Mouse (Mus musculus): ENCODE results near the gene Gnptab. TPM values are rescaled to one million over a fixed set of nuclear protein-coding genes. Genes with fewer than 3 reads are reported as not detected.
"Not testable (repeated sequence)": the region's sequence is repeated elsewhere in the genome, so short reads cannot be mapped to it uniquely, and the experiment has no call there.

Gnptab gene
- total RNA-seq, 1 experiment from 2014 or later = 34.7 TPM

DNA sequence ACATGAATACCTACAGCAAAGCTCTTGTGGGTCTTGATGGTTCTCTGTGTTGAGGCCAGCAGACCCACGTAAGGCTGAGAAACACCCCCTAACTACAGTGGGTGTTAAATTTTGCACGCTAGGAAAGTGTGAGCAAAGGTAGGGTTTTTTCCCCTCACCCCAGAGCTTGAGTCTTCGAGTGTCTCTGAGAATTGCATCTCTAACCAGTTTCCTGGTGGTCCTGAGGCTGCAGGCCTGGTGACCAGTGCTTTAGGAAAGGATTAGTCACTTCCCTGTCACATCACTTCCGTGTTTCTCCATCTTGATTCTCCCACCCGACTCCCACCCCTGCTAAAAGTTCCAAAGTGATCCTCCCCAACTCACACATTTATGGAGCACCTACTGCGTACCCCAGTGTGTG lies 25.3 kb downstream of the Gnptab start:
- no peak for ATAC-seq (ENCODE audit: extremely low read depth, insufficient number of reproducible peaks, low FRiP score, poor library complexity, severe bottlenecking)

DNA sequence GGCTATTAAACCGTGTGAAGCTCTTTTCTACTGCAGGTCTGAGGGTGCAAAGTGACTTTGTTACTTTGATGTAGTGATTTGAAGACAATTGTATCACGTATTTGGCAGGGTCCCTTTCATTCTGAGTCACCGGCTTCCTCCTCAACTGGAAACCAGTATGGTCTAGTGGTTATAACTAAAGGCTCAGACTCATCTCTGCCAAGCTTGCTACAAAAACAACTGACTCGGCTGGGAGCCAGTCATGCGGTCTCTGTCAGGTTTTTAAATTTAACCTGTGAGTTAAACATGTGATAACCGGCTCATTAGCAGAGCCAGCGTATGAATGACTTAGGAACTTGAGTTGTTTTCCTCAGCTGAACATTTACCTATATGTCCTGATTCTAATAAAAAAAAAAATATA lies 26.9 kb downstream of the Gnptab start:
- no peak for ATAC-seq (ENCODE audit: extremely low read depth, insufficient number of reproducible peaks, low FRiP score, poor library complexity, severe bottlenecking)

DNA sequence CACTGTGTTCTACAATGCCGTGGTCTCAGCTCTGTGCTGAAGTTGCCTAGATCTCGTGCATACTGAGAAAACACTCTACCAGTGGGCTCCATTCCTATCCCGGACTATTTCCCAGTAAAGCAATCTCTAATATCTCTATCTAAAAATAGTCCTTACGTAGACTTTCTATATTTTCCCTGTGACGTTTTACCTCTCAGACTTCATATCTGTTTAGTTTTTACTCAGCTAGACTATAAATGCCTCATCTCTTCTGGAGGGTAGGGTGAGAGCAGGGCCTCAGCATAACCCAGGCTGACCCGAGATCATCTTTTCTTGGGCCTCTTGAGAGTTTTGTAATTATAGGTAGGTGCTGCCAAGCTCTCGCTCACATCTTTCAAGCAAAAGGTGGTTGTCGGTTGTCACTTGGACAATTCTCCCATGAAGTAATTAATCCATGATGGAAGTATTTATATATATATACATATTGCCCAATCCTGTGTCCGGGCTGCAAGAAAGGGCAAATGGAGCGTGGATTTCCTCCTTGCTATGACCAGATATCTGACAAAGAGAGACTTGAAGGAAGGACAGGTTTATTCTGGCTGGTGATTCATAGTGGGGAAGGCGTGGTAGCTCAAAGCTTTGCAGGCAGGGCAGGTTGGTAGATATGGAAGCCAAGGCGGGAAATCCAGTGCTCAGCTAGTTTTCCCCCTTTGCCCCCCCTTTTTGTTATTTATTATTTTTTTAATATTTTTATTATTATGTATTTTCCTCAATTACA lies 29.1 kb downstream of the Gnptab start:
- no peak for ATAC-seq (ENCODE audit: extremely low read depth, insufficient number of reproducible peaks, low FRiP score, poor library complexity, severe bottlenecking)

DNA sequence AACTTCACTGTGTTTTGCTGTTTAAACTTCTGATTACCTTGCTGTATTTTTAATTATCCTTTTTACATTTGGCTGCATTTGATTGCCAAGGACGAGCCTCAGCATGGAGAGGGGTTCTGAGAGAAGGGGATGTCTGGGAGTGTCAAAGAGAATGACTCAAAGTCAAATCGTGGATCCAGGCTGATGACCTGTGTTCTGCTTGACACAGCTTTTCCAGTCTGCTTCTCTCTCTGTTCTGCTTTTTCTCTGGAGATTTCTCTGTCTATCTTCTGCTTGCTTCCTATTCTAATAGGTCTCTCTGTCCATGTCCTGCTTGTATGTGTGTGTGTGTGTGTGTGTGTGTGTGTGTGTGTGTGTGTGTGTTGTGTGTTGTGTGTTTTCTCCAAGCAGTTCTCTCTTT lies 30.8 kb downstream of the Gnptab start:
- ATAC-seq (ENCODE audit: extremely low read depth, insufficient number of reproducible peaks, low FRiP score, poor library complexity, severe bottlenecking) = no peak

DNA sequence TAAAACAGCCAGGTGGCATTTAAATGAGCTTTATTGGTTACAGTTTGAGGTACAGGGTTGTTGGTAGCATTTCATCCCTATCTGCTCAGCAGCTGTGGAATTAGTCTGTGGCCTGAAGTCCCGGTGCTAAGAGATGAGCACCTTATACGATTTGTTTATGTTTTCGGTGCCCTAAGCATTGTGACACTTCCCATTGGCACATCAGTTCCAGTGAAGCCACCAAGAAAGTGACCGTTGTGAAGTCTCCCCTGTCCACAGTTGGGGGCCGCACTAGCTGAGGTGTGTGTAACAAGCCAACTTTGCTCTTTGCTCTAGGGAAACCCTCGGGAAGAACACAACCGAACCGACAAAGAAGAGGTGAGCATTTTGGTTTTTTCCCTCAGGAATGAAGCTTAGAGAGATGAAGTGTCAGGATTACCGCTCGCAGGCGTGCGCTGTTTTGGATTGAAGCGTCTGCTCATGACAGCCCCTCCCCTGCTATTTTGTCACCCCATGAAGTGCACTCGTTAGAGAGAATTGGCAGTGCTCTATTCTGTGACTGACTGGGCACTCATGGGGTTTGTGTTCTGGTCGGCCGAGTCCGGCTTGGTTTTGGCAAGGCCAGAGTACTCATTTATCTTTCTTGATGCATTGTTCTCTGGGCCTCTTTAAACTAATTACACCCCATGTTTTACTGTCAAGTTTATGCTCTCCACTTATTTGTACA lies 33.5 kb downstream of the Gnptab start:
- ATAC-seq (ENCODE audit: extremely low read depth, insufficient number of reproducible peaks, low FRiP score, poor library complexity, severe bottlenecking) = peak; percentile 23; the same call in 1 of the 2 replicates

DNA sequence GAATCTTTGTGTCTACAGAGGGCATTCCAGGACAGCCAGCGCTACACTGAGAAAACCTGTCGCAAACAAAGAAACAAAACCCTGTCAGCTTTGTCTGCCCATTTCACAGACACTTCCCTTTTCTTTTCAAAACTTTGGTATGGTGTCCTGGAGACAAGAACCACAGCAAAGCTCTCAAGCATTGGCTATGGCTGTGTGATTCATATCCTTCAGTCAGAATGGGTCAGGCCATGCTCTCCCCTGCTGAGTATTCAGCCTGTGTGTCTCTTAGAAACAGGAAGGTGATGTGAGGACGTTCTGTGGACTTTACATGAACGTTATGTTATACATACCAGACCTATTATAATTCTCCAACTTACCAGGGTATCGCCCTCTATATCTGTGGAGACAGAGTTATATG lies 38.8 kb downstream of the Gnptab start:
- peak; percentile 71 for ATAC-seq (ENCODE audit: extremely low read depth, insufficient number of reproducible peaks, low FRiP score, poor library complexity, severe bottlenecking)

DNA sequence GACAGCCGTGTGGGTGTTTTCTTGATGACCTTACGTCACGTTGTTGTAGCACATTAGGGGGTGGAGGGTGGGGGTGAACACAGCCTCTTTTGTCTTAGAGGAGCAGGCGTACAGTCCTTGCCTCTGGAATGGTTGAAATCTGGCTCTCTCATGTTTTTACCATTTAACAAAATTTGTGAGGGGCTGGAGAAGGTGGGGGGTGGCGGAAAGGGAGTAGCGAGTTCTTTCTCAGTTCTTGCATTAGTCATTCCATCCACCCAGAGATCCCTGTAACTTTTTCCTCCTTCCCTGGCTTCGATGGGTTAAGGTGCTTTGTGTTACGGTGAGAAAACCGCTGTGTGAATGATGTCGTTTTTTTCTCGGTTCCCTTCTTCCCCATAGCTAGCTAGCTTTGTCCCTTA lies 41.2 kb downstream of the Gnptab start:
- ATAC-seq (ENCODE audit: extremely low read depth, insufficient number of reproducible peaks, low FRiP score, poor library complexity, severe bottlenecking) = no peak

DNA sequence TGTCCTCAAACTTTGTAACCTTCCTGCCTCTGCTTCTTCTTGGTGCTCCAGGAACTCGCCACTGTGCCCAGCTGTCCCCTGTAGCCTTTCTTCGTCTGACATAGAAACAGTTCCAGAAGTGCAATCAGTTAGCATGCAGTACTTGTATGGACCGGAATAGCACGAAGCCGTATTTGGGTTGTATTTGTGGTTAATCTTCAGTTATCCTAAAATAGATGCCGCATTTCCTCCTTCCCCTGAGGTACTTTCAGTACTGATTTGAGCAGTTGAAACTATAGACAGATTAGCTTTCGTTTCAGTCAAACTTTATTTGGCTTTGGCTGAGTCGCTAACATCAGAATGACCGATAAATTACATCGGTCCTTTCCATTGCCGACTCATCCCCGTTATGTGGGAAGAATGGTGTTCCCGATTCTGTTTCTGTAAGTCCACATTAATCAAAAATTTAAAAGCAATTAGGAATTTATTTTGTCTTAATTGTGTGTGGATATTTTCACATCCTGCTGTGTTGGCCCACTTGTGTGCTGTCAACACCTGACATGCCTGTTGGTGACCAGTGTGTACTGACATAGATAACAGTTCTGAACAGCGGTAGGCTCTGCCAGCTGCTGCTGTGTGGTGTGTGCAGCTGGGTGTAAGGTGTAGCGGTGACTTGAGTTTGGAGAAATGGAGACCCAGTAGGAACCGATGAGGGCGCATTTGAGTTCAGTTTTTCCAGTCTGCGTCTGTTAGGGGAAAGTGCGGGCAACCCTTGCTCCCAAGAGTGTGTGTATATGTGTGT lies 41.9 kb downstream of the Gnptab start:
- peak; percentile 75 for ATAC-seq (ENCODE audit: extremely low read depth, insufficient number of reproducible peaks, low FRiP score, poor library complexity, severe bottlenecking)

DNA sequence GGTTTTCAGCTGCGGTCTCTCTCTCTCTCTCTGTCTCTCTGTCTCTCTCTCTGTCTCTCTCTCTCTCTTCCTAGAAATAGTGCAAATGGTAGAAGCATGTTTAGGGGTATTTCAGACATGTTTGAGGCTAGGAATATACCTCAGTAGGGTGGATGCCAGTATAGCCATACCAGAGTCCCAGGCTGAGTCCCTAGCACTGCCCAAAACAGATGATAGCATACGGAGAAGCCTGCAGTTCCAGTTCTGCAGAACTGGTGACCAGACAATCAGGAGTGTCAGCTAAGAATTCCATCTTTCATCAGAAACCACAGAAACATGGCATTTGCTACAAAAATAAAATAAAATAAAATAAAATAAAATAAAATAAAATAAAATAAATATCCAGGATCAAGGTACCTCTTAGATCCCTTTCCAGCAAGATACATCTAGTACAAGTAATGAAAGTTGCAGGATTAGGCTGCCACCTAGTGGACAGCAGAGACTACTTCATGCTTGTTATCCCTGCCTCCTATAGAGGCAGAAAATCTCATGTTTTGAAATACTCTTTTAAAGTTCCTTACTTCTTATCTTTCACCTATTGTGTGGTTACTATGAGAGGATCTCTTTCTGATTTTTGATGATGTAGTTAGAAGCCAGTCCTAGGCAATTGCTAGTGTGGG lies 47.4 kb downstream of the Gnptab start:
- peak; percentile 74 for ATAC-seq (ENCODE audit: extremely low read depth, insufficient number of reproducible peaks, low FRiP score, poor library complexity, severe bottlenecking)

DNA sequence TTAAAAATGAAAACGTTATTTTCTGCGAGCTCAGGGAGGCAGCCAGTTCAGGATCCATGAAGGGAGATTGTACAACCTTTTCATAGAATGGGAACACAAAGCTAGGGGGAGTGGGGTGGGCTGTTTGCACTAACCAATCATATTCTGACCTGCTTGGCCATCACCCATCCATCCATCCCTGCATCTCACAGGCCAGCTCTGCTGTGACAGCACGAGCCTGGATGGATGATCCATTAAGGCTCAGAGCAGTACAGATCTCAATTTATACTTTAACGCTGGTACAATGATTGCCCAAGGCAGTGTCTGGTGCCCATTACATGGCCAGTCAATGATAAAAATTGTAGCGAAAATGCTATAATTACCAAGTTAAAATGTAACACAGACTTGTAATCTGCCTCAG lies 48.0 kb downstream of the Gnptab start:
- ATAC-seq (ENCODE audit: extremely low read depth, insufficient number of reproducible peaks, low FRiP score, poor library complexity, severe bottlenecking) = no peak

DNA sequence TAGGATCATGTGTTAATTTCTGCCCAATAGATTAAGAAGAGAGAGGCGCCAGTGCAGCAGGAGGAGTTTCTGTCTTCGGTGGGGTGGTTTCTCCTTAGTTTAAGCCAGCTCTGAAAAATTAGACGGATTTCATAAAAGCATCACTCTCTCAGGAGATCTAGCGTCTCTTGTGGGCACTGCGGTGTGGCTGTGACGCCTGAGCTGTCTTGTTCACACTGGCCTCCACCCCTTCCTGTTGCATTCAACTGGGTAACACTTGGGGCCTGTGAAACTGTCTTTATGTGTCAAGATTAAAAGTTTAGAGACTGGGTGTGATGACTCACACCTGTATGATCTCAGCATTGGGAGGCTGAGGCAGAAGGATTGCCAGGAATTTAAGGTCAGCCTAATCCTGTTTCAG lies 49.1 kb downstream of the Gnptab start:
- peak; percentile 21; the same call in 1 of the 2 replicates for ATAC-seq (ENCODE audit: extremely low read depth, insufficient number of reproducible peaks, low FRiP score, poor library complexity, severe bottlenecking)

DNA sequence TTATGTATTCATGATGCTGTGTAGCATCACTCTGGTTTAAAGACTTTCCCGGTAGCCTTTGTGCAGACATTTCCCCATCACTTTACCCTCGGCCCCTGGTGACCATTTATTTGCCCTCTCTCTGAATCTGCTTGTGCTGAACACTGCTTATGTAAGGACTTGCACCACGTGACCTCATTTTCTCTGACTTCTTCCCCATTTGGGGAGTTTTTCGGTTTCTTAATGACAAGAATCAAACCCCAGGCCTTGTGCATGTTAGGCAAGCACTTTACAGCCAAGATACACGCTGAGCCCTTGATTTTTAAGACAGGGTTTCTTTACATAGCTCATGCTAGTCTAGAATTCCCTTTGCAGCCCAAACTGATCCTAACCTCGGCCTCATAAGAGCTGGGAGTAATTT lies 62.3 kb downstream of the Gnptab start:
- no peak for ATAC-seq (ENCODE audit: extremely low read depth, insufficient number of reproducible peaks, low FRiP score, poor library complexity, severe bottlenecking)

DNA sequence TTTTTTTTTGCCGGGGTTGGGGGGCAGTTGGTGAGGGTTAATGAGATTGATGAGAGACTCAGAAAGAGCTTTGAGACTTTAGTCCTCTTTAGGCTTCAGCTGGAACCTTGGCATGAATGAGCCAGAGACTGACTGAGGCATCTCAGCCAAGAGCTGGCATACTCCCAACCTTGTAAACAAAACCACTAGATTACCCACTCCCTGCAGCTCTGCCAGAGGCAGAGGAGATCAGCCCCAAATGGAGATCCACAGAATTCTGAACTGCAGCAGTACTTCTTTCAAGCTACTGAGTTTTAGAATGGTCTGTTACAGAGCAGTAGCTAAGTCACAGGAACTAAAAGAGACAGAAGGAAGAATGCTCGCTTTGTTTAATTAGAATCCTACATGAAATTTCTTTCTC lies 72.3 kb downstream of the Gnptab start:
- ATAC-seq (ENCODE audit: extremely low read depth, insufficient number of reproducible peaks, low FRiP score, poor library complexity, severe bottlenecking) = no peak

DNA sequence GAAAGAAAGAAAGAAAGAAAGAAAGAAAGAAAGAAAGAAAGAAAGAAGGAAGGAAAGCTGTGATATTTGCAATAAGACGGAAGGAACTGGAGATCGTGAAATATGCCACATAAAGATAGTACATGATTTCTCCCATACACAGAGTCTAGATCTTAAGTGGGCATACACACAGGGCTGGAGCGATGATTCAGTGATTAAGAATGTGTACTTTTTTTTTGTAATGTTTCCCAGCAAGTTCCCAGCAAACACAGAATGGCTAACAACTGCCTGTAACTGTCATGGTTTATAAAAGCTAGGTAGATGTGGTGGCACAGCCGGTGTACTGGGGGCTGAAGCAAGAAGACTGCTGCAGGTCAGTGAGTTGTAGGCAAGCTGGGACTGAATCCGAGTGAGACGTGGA lies 73.1 kb downstream of the Gnptab start:
- no peak for ATAC-seq (ENCODE audit: extremely low read depth, insufficient number of reproducible peaks, low FRiP score, poor library complexity, severe bottlenecking)

DNA sequence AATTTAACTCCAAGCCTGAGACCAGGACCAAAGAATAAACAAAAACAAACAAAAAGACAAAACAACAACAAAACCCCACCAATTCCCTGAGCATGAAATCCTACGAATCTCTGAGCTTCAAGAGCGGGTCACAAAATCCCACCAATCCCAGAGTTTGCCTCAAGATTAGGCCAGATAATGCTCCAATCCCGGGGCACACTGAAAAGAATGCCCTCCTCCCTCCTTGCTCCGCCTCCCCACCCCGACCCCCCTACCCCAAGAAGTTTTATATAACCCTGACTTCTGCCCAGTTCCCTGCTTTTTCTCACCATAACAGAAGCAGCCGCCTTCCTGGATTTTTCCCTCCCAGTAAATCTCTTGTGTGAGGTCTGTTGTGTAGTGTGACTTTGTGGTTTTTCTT lies 78.9 kb downstream of the Gnptab start:
- no peak for ATAC-seq (ENCODE audit: extremely low read depth, insufficient number of reproducible peaks, low FRiP score, poor library complexity, severe bottlenecking)

DNA sequence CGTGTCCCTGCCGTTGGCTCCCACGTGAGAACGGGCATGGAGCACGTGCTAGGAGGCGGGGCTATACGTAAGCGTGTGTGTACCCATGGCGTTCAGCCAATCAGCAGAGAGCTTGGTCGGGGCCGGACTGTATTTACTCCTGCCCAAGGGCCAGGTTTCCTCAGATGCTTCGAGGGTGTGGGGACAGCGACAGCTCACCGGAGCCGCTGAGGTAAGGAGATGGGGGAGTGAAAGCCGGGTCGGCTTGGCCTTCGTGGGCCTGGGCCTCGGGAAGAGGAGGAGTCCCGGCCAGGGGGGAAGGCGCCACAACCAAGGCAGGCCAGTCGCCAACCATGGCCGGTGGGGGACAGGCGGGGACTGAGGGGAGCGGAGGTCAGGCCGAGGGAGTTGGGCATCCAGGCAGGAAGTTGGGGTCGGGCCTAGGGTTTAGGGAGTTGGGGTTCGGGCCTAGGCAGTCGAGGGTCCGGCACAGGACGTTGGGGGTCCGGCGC lies 80.6 kb downstream of the Gnptab start, which contains the start of gene Sycp3:
Gene Sycp3 (plus strand): TSS at position 68 of the 491 bp plus-strand sequence.
- no peak; the same call in 1 of the 2 replicates for ATAC-seq (ENCODE audit: extremely low read depth, insufficient number of reproducible peaks, low FRiP score, poor library complexity, severe bottlenecking)

DNA sequence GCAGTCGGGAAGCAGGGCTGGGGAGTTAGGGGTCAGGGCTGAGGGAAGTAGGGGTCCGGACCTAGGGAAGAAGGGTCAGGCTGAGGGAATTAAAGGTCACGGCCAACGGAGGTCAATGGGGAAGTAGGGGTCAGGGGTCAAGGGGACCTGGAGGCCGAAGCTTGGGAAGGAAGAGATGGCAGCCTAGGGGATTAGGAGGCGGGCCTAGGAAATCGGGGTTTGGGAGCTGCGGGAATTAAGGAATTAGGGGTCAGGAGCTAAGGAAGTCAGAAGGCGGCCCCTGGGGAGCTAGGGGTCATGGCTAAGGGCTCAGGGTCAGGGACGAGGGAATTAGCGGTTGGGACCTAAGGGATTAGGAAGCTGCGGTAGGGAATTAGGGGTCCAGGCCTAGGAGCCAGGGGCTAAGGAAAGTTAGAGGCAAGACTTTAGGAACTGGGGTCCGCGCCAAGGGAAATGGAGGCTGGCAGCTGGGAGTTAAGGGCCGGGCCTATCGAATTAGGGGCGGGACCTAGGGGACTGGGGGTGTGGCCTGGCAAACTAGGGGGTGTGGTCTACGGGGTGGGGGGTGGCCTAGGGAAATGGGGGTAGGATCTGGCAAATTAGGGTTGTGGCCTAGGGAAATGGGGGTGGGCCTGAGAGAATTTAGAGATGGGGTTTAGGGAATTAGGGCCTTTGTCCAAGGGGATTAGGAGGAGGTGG lies 81.3 kb downstream of the Gnptab start:
- peak; percentile 9; the same call in 1 of the 2 replicates for ATAC-seq (ENCODE audit: extremely low read depth, insufficient number of reproducible peaks, low FRiP score, poor library complexity, severe bottlenecking)

DNA sequence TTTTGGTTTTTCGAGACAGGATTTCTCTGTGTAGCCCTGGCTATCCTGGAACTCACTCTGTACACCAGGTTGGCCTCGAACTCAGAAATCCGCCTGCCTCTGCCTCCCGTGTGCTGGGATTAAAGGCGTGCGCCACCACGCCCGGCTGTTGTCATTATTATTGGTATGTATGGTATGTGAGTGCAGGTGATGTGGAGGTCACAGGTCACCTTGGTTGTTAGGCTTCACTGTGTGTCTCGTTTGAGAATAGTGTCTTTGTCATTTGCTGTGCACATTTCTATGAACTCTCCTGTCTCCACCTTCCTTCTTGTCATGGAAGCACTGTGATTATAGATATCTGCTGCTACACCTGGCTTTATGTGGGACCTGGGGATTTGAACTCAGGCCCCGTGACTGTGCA lies 103.9 kb downstream of the Gnptab start:
- ATAC-seq (ENCODE audit: extremely low read depth, insufficient number of reproducible peaks, low FRiP score, poor library complexity, severe bottlenecking) = not testable (repeated sequence)

Measured in neutrophil, adult 5-6 weeks (primary cell).